Mouse (Mus musculus) bone marrow macrophage, adult 2 months (primary cell): ENCODE results near the gene Hsf3. TPM values are rescaled to one million over a fixed set of nuclear protein-coding genes. Genes with fewer than 3 reads are reported as not detected.
A peak's percentile ranks its signal among the peaks of the same experiment; 100 is the strongest.
"Not testable (repeated sequence)": the region's sequence is repeated elsewhere in the genome, so short reads cannot be mapped to it uniquely, and the experiment has no call there.

Experiments used
- H3K27ac ChIP-seq: 2 replicates; pipeline ENCODE4 v1.5.1; 2012; ENCODE audit warnings: low read depth, low read length; ENCODE audit not compliant: insufficient read depth
- H3K4me1 ChIP-seq: 2 replicates; pipeline ENCODE4 v1.6.1; 2012; ENCODE audit warnings: low read length; ENCODE audit not compliant: control insufficient read depth, insufficient read depth
- H3K4me3 ChIP-seq: 2 replicates; pipeline ENCODE4 v1.5.1; 2012; ENCODE audit warnings: mild to moderate bottlenecking, low read length, moderate library complexity; ENCODE audit not compliant: insufficient read depth
- CTCF ChIP-seq: IDR thresholded peaks from 2 replicates; pipeline ENCODE4 v1.5.1; 2012; ENCODE audit warnings: low read depth, mild to moderate bottlenecking, low read length, moderate library complexity
- POLR2A ChIP-seq: IDR thresholded peaks from 2 replicates; pipeline ENCODE4 v1.6.1; 2012; ENCODE audit warnings: mild to moderate bottlenecking, low read depth, low read length, borderline replicate concordance
- polyA plus RNA-seq: library from polyadenylated mRNA; stranded (reverse); fragments of >200 nt; gene quantifications from 2 replicates; pipeline ENCODE4 v1.2.4, GENCODE M21; 2012; ENCODE audit not compliant: missing spikeins, insufficient read depth, insufficient read length

Gene Hsf3
- polyA plus RNA-seq = not detected in 2 replicates

GRCm38 (mm10) chrX:96456201-96456963 is at the start of gene Hsf3:
Gene Hsf3, minus strand, starts transcription at chrX:96456294.
- no peak within 1 kb of the TSS for H3K4me3 ChIP-seq
- no peak for TF ChIP-seq POLR2A
- TF ChIP-seq CTCF = no peak
- no peaks in the 10 kb centered on the region for H3K4me1 ChIP-seq
- no peak within 1 kb of the TSS for H3K27ac ChIP-seq

- no peak overlapping the region for H3K4me3 ChIP-seq
- no peaks in the 10 kb centered on the region for H3K4me1 ChIP-seq
- TF ChIP-seq POLR2A (no peak), CTCF (no peak)
- H3K27ac ChIP-seq = no peak overlapping the region
Measured at GRCm38 (mm10) chrX:96501580-96501979, 45.5 kb upstream of the Hsf3 start.

- no peak for TF ChIP-seq CTCF
- TF ChIP-seq POLR2A = no peak
- no peak within 1 kb of the TSS for H3K27ac ChIP-seq
Measured at GRCm38 (mm10) chrX:96455149-96455548, 945 bp downstream of the Hsf3 start, which contains the start of gene Heph. Gene Heph, plus strand, starts transcription at chrX:96455359.

GRCm38 (mm10) chrX:96419383-96419782 is 36.7 kb downstream of the Hsf3 start:
- Histone ChIP-seq H3K4me1 (no peaks in the 10 kb centered on the region), H3K27ac (no peak overlapping the region), H3K4me3 (no peak overlapping the region)
- no peak for TF ChIP-seq POLR2A
- no peak for TF ChIP-seq CTCF

More at GRCm38 (mm10) chrX:96455149-96455548, 945 bp downstream of the Hsf3 start, which contains the start of gene Heph:
- H3K4me3 ChIP-seq = no peak within 1 kb of the TSS
- no peaks in the 10 kb centered on the region for H3K4me1 ChIP-seq

GRCm38 (mm10) chrX:96417733-96418132 is 38.4 kb downstream of the Hsf3 start:
- no peak overlapping the region for H3K4me3 ChIP-seq
- TF ChIP-seq CTCF = no peak
- no peak for TF ChIP-seq POLR2A
- H3K27ac ChIP-seq = no peak overlapping the region
- H3K4me1 ChIP-seq = no peaks in the 10 kb centered on the region

GRCm38 (mm10) chrX:96416970-96417369 is 39.1 kb downstream of the Hsf3 start:
- Histone ChIP-seq H3K27ac (no peak overlapping the region), H3K4me3 (no peak overlapping the region), H3K4me1 (no peaks in the 10 kb centered on the region)
- TF ChIP-seq CTCF = no peak
- TF ChIP-seq POLR2A = no peak

GRCm38 (mm10) chrX:96415351-96415750 is 40.7 kb downstream of the Hsf3 start:
- not testable (repeated sequence) for H3K4me1 ChIP-seq, H3K27ac ChIP-seq, H3K4me3 ChIP-seq

GRCm38 (mm10) chrX:96339108-96339507 is 117.0 kb downstream of the Hsf3 start:
- TF ChIP-seq CTCF = no peak
- no peak for TF ChIP-seq POLR2A
- Histone ChIP-seq H3K4me3 (no peak overlapping the region), H3K27ac (no peak overlapping the region), H3K4me1 (no peaks in the 10 kb centered on the region)

GRCm38 (mm10) chrX:96329764-96330163 is 126.3 kb downstream of the Hsf3 start:
- Histone ChIP-seq H3K4me1 (no peaks in the 10 kb centered on the region), H3K4me3 (no peak overlapping the region), H3K27ac (no peak overlapping the region)
- TF ChIP-seq CTCF (no peak), POLR2A (no peak)

- no peak within 1 kb of the TSS for H3K27ac ChIP-seq
- no peaks in the 10 kb centered on the region for H3K4me1 ChIP-seq
- TF ChIP-seq CTCF = no peak
- TF ChIP-seq POLR2A = no peak
- H3K4me3 ChIP-seq = no peak within 1 kb of the TSS
Measured at GRCm38 (mm10) chrX:96293338-96293737, 162.8 kb downstream of the Hsf3 start, which contains the start of gene Vsig4. Gene Vsig4, minus strand, starts transcription at chrX:96293438.

GRCm38 (mm10) chrX:96256509-96256908 is 199.6 kb downstream of the Hsf3 start:
- Histone ChIP-seq H3K4me1 (peaks cover 8% of the 10 kb centered on the region), H3K27ac (peak overlapping the region; percentile 90), H3K4me3 (no peak overlapping the region)
- TF ChIP-seq POLR2A = no peak

Other genes with a start within 250 kb of the Hsf3 start
- 0.54 TPM in 1 of 2 replicates, not detected in the other for gene Vsig4, start 162.9 kb downstream of the Hsf3 start, polyA plus RNA-seq
- 0.15 TPM in 1 of 2 replicates, not detected in the other for gene Heph, start 935 bp downstream of the Hsf3 start, polyA plus RNA-seq